Mouse (Mus musculus) heart, embryonic 10.5 days (tissue): ENCODE data around the gene Nrbf2. TPM values are rescaled to one million over a fixed set of nuclear protein-coding genes. Genes with fewer than 3 reads are reported as not detected.
A peak's percentile ranks its signal among the peaks of the same experiment; 100 is the strongest.

Experiments
- DNase-seq: peaks from one replicate; pipeline ENCODE4 v3.0.0-alpha.2; 2017; ENCODE audit warnings: low spot score
- H3K27ac ChIP-seq: fragments of 300-500 bp; sonication (generic); 2 replicates; pipeline ENCODE4 v1.5.1; 2016; ENCODE audit warnings: mild to moderate bottlenecking
- H3K27me3 ChIP-seq: fragments of 300-500 bp; sonication (generic); 2 replicates; pipeline ENCODE4 v1.6.1; 2016; ENCODE audit warnings: mild to moderate bottlenecking; ENCODE audit not compliant: poor library complexity, insufficient read depth, severe bottlenecking
- H3K36me3 ChIP-seq: fragments of 300-500 bp; sonication (generic); 2 replicates; pipeline ENCODE4 v1.6.1; 2016; ENCODE audit warnings: mild to moderate bottlenecking, moderate library complexity
- H3K4me1 ChIP-seq: fragments of 300-500 bp; sonication (generic); 2 replicates; pipeline ENCODE4 v1.6.1; 2016; ENCODE audit warnings: mild to moderate bottlenecking
- H3K4me3 ChIP-seq: fragments of 300-500 bp; sonication (generic); 2 replicates; pipeline ENCODE4 v1.5.1; 2016; ENCODE audit warnings: mild to moderate bottlenecking, moderate library complexity
- H3K9me3 ChIP-seq: fragments of 300-500 bp; sonication (generic); 2 replicates; pipeline ENCODE4 v1.6.1; 2016; ENCODE audit warnings: mild to moderate bottlenecking, moderate library complexity
- WGBS: fragments of 180-500 bp; shearing (Covaris S2); methylation state at CpG from one replicate; pipeline ENCODE4 v1.1.7; 2016; 5-methylcytosine and 5-hydroxymethylcytosine counted together
- polyA plus RNA-seq: library from polyadenylated mRNA; unstranded; fragments of >200 nt; fragmentation: Nextera tagmentation; extraction: Ambion mirVana; gene quantifications from 2 replicates; pipeline ENCODE4 v1.2.1, GENCODE M21; 2016

Gene Nrbf2
- polyA plus RNA-seq, 1 experiment from 2014 or later: 35.6 TPM

GRCm38 (mm10) chr10:67284311-67284710 lies 794 bp downstream of the Nrbf2 start:
- Histone ChIP-seq H3K27me3 (no peaks in the 10 kb centered on the region), H3K4me1 (peaks cover 30% of the 10 kb centered on the region), H3K4me3 (peak overlapping the region; percentile 90), H3K27ac (peak overlapping the region; percentile 91), H3K9me3 (no peaks in the 10 kb centered on the region), H3K36me3 (no peaks in the 10 kb centered on the region)
- DNase-seq: no peak
- 3% methylated on average over 10 of the region's 10 CpGs for WGBS

GRCm38 (mm10) chr10:67283516-67283915 lies 1.6 kb downstream of the Nrbf2 start:
- Histone ChIP-seq H3K4me3 (peak overlapping the region; percentile 90), H3K36me3 (no peaks in the 10 kb centered on the region), H3K27me3 (no peaks in the 10 kb centered on the region), H3K9me3 (no peaks in the 10 kb centered on the region), H3K27ac (no peak overlapping the region), H3K4me1 (peaks cover 30% of the 10 kb centered on the region)
- 85% methylated on average over 9 of the region's 9 CpGs for WGBS
- DNase-seq: no peak

- no peaks in the 10 kb centered on the region for H3K27me3 ChIP-seq
- H3K36me3 ChIP-seq: no peaks in the 10 kb centered on the region
- peaks cover 30% of the 10 kb centered on the region for H3K4me1 ChIP-seq
- no peak for DNase-seq
- WGBS: 66% methylated on average over 2 of the region's 2 CpGs
- no peaks in the 10 kb centered on the region for H3K9me3 ChIP-seq
- no peak overlapping the region for H3K4me3 ChIP-seq
- no peak overlapping the region for H3K27ac ChIP-seq
Measured at GRCm38 (mm10) chr10:67282531-67282930, 2.6 kb downstream of the Nrbf2 start.

DNA sequence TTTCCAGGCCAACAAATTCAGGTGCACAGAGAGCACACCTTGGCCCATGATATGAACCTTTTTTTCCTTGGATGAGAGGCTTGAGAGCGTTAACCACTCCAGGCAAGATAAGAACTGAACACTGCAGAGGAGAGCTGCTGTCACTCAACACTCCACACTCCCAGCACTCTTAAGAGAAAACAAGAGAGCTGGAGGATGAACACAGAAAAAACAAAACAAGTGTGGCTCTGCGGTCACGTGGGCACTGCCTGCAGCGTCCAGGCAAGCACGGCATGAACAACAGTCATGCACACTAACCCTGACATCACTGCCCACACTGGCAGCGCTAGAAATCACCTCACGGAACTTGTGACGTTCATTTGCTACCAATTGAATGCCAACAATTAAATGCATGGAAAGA lies 3.3 kb downstream of the Nrbf2 start:
- DNase-seq: peak; percentile 81
- Histone ChIP-seq H3K27me3 (no peaks in the 10 kb centered on the region), H3K4me1 (peaks cover 30% of the 10 kb centered on the region), H3K36me3 (no peaks in the 10 kb centered on the region), H3K4me3 (no peak overlapping the region), H3K9me3 (no peaks in the 10 kb centered on the region), H3K27ac (no peak overlapping the region)
- WGBS: 38% methylated on average over 8 of the region's 8 CpGs

GRCm38 (mm10) chr10:67275916-67276315 lies 9.2 kb downstream of the Nrbf2 start:
- H3K27me3 ChIP-seq: no peaks in the 10 kb centered on the region
- H3K27ac ChIP-seq: no peak overlapping the region
- no peak overlapping the region for H3K4me3 ChIP-seq
- H3K9me3 ChIP-seq: no peaks in the 10 kb centered on the region
- peaks cover 29% of the 10 kb centered on the region for H3K36me3 ChIP-seq
- DNase-seq: no peak
- H3K4me1 ChIP-seq: no peaks in the 10 kb centered on the region

GRCm38 (mm10) chr10:67264852-67265251 lies 20.3 kb downstream of the Nrbf2 start:
- Histone ChIP-seq H3K4me1 (no peaks in the 10 kb centered on the region), H3K9me3 (no peaks in the 10 kb centered on the region), H3K4me3 (no peak overlapping the region), H3K27ac (no peak overlapping the region), H3K36me3 (peaks cover 32% of the 10 kb centered on the region), H3K27me3 (no peaks in the 10 kb centered on the region)
- WGBS: 43% methylated on average over 1 of the region's 1 CpGs
- no peak for DNase-seq

DNA sequence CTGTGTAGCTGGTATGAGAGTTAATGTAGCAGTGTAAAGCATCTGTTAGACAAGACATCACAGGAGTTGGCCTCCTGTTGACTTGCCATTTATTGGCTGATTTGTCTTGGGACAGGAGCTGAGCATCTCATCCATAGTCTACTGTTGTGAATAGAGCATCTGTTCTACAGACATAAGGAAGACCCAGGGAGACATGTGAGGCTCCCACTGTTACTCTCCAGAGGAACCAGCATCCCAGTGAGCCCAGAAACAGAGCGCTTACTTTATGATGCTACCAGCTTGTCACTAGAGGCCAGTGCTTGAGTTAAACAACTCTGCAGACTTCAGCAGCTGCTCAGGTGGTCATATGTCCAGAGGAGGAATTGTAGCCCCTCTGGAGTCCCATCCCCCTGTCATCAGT lies 32.0 kb downstream of the Nrbf2 start:
- WGBS: 100% methylated on average over 1 of the region's 1 CpGs
- DNase-seq: no peak
- H3K36me3 ChIP-seq: peaks cover 71% of the 10 kb centered on the region
- H3K27ac ChIP-seq: no peak overlapping the region
- no peaks in the 10 kb centered on the region for H3K9me3 ChIP-seq
- no peak overlapping the region for H3K4me3 ChIP-seq
- no peaks in the 10 kb centered on the region for H3K27me3 ChIP-seq
- H3K4me1 ChIP-seq: no peaks in the 10 kb centered on the region

DNA sequence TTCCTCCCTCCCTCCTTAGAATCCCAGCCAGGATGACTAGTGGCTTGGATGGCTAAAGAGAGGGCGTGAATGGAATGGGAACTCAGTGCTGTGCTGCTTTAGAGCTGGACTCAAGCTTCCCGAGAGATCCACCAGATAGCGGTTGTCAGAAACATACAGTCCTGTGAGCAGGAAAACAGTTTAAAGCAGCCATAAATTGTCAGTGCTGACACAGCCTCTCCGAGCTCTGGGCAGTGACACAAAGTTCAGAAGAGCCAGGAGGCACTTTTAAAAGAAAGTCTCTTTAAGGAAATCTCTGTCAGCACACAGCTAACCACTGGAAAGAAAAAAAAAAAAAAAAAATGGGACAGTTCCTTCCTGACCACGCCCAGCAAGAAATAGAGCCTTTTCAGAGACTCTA lies 32.8 kb downstream of the Nrbf2 start:
- H3K27ac ChIP-seq: no peak overlapping the region
- H3K4me1 ChIP-seq: no peaks in the 10 kb centered on the region
- no peak for DNase-seq
- 66% methylated on average over 5 of the region's 5 CpGs for WGBS
- no peak overlapping the region for H3K4me3 ChIP-seq
- peaks cover 74% of the 10 kb centered on the region for H3K36me3 ChIP-seq
- H3K9me3 ChIP-seq: no peaks in the 10 kb centered on the region
- H3K27me3 ChIP-seq: no peaks in the 10 kb centered on the region

DNA sequence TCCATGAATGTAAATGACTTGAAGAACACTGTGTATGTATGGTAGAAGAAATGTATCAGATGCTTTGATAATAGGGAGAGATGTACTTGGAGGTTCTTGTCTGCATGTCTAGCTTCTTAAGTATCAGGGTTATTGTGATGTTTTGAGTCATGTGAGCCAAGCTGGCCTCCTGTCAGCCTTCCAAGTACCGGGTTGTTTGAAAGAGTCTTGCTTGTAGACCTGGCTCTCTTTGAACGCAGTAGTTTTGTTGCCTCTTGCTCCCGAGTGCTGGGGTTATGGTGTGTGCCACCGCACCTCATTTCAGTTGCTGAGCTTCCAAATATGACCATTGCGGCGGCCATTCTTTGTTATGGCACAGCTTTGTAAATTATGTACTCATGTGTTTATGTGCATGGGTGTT lies 34.3 kb downstream of the Nrbf2 start:
- no peaks in the 10 kb centered on the region for H3K9me3 ChIP-seq
- H3K4me1 ChIP-seq: no peaks in the 10 kb centered on the region
- H3K27ac ChIP-seq: no peak overlapping the region
- WGBS: 93% methylated on average over 6 of the region's 6 CpGs
- H3K4me3 ChIP-seq: no peak overlapping the region
- DNase-seq: no peak
- no peaks in the 10 kb centered on the region for H3K27me3 ChIP-seq
- peaks cover 78% of the 10 kb centered on the region for H3K36me3 ChIP-seq

- DNase-seq: no peak
- Histone ChIP-seq H3K27ac (no peak overlapping the region), H3K27me3 (no peaks in the 10 kb centered on the region), H3K9me3 (no peaks in the 10 kb centered on the region), H3K4me3 (no peak overlapping the region), H3K36me3 (peaks cover 81% of the 10 kb centered on the region), H3K4me1 (no peaks in the 10 kb centered on the region)
- 91% methylated on average over 2 of the region's 2 CpGs for WGBS
Measured at GRCm38 (mm10) chr10:67249486-67249885, 35.6 kb downstream of the Nrbf2 start.

DNA sequence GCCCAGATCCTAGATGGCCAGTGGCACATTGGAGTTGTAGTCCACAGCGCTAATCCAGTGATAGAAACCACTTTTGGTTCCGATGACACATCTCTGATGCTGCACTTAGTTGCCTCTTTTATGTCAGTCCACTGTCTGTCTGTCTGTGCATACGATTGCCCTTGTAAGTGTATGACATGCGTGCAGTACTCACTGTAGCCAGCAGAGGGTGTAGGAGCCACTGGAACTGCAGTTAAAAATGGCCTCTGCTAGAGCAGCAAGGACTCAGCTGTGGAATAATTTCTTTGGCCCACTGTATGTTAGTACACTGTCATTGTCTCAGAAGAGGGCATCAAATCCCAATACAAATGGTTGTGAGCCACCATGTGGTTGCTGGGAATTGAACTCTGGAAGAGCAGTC lies 38.0 kb downstream of the Nrbf2 start:
- no peak for DNase-seq
- Histone ChIP-seq H3K4me1 (no peaks in the 10 kb centered on the region), H3K27me3 (no peaks in the 10 kb centered on the region), H3K36me3 (peaks cover 84% of the 10 kb centered on the region), H3K27ac (no peak overlapping the region), H3K9me3 (no peaks in the 10 kb centered on the region), H3K4me3 (no peak overlapping the region)
- WGBS: 86% methylated on average over 4 of the region's 4 CpGs

GRCm38 (mm10) chr10:67230439-67230838 lies 54.7 kb downstream of the Nrbf2 start:
- peaks cover 76% of the 10 kb centered on the region for H3K36me3 ChIP-seq
- DNase-seq: no peak
- H3K27me3 ChIP-seq: no peaks in the 10 kb centered on the region
- H3K4me1 ChIP-seq: no peaks in the 10 kb centered on the region
- WGBS: 68% methylated on average over 6 of the region's 6 CpGs
- no peak overlapping the region for H3K4me3 ChIP-seq
- no peak overlapping the region for H3K27ac ChIP-seq
- no peaks in the 10 kb centered on the region for H3K9me3 ChIP-seq

DNA sequence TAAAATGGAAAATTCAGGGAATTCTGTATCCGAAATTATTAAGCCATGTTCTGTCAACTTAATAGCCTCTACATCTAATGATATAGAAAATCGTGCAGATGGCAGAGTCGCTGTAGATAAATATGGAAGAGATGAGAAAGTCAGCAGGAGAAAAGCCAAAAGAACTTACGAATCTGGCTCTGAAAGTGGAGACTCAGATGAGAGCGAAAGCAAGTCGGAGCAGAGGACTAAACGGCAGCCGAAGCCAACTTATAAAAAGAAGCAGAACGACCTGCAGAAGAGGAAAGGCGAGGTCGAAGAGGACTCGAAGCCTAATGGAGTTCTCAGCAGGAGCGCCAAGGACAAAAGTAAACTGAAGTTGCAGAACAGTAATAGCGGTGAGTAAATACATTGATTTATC lies 58.6 kb downstream of the Nrbf2 start:
- H3K4me1 ChIP-seq: no peaks in the 10 kb centered on the region; the same call in 1 of the 2 replicates
- DNase-seq: no peak
- no peaks in the 10 kb centered on the region for H3K9me3 ChIP-seq
- no peak overlapping the region for H3K4me3 ChIP-seq
- H3K36me3 ChIP-seq: peaks cover 54% of the 10 kb centered on the region
- no peak overlapping the region for H3K27ac ChIP-seq
- WGBS: 92% methylated on average over 14 of the region's 14 CpGs
- no peaks in the 10 kb centered on the region for H3K27me3 ChIP-seq

- Histone ChIP-seq H3K9me3 (no peaks in the 10 kb centered on the region), H3K27ac (no peak overlapping the region), H3K4me1 (peaks cover 2% of the 10 kb centered on the region; the same call in 1 of the 2 replicates), H3K27me3 (no peaks in the 10 kb centered on the region), H3K36me3 (peaks cover 52% of the 10 kb centered on the region), H3K4me3 (no peak overlapping the region)
- WGBS: 70% methylated on average over 7 of the region's 7 CpGs
- DNase-seq: no peak
Measured at GRCm38 (mm10) chr10:67226109-67226508, 59.0 kb downstream of the Nrbf2 start.
